Mouse (Mus musculus) liver, embryonic 14.5 days (tissue): ENCODE measurements around the gene Ptprf. TPM values are rescaled to one million over a fixed set of nuclear protein-coding genes. Genes with fewer than 3 reads are reported as not detected.

Experiments
- ATAC-seq: fragments of 200-750 bp; cut with Nextera tagmentation; 2 replicates; pipeline ENCODE4 v1.8.0; 2017; ENCODE audit warnings: moderate number of reproducible peaks, mild to moderate bottlenecking, moderate library complexity; ENCODE audit not compliant: insufficient read depth
- DNase-seq, 3 experiments: peaks; one replicate each; pipeline ENCODE4 v3.0.0-alpha.2; 2012 to 2013; ENCODE audit warnings: low read depth in 3 of 3, low spot score in 3 of 3
- H3K27ac ChIP-seq: fragments of 300-500 bp; sonication (generic); 2 replicates; pipeline ENCODE4 v1.5.1; 2014; ENCODE audit warnings: moderate library complexity, mild to moderate bottlenecking, control low read depth, inconsistent platforms
- H3K27me3 ChIP-seq: fragments of 300-500 bp; sonication (generic); 2 replicates; pipeline ENCODE4 v1.6.1; 2014; ENCODE audit warnings: mild to moderate bottlenecking, low read length, moderate library complexity; ENCODE audit not compliant: control insufficient read depth, insufficient read depth
- H3K36me3 ChIP-seq: fragments of 300-500 bp; sonication (generic); replicated peaks from 2 replicates; pipeline ENCODE4 v1.6.1; 2014; ENCODE audit warnings: low read depth; ENCODE audit not compliant: control insufficient read depth, insufficient read depth
- H3K4me1 ChIP-seq, 2 experiments: fragments of 200-500 bp in 1 of 2; fragments of 300-500 bp in 1 of 2; sonication (generic) in 1 of 2; replicated peaks; 2 replicates each; pipeline ENCODE4 v1.6.1; 2012 to 2014; ENCODE audit warnings: antibody characterized with exemption in 1 of 2, inconsistent platforms in 1 of 2, low read length in 1 of 2; ENCODE audit not compliant: control insufficient read depth in 2 of 2, insufficient read depth in 2 of 2
- H3K4me2 ChIP-seq: fragments of 300-500 bp; sonication (generic); 2 replicates; pipeline ENCODE4 v1.6.1; 2014; ENCODE audit warnings: low read depth, mild to moderate bottlenecking, control low read depth, moderate library complexity
- H3K4me3 ChIP-seq, 2 experiments: fragments of 200-500 bp in 1 of 2; fragments of 300-500 bp in 1 of 2; sonication (generic) in 1 of 2; 2 replicates each; pipeline ENCODE4 v1.5.1; 2012 to 2014; ENCODE audit warnings: low read depth in 2 of 2, low read length in 2 of 2, mild to moderate bottlenecking in 2 of 2, control low read depth in 1 of 2, inconsistent platforms in 1 of 2, moderate library complexity in 1 of 2; ENCODE audit not compliant: insufficient read depth in 1 of 2
- H3K9ac ChIP-seq: fragments of 300-500 bp; sonication (generic); replicated peaks from 2 replicates; pipeline ENCODE4 v1.6.1; 2014; ENCODE audit warnings: mild to moderate bottlenecking, control low read depth, moderate library complexity
- H3K9me3 ChIP-seq: fragments of 300-500 bp; sonication (generic); 2 replicates; pipeline ENCODE4 v1.6.1; 2016; ENCODE audit warnings: low read length, mixed read lengths; ENCODE audit not compliant: control insufficient read depth
- CTCF ChIP-seq: IDR thresholded peaks from 2 replicates; pipeline ENCODE4 v1.5.1; 2016; ENCODE audit warnings: antibody characterized with exemption, low read depth, control low read depth
- EP300 ChIP-seq: IDR thresholded peaks from 2 replicates; pipeline ENCODE4 v1.6.1; 2016; ENCODE audit warnings: antibody characterized with exemption, low read depth
- WGBS: fragments of 180-500 bp; shearing (Covaris S2); extraction: QIAGEN DNeasy Blood & Tissue Kit; methylation state at CpG from one replicate; pipeline ENCODE4 v1.1.7; 2014; ENCODE audit not compliant: insufficient replicate concordance; 5-methylcytosine and 5-hydroxymethylcytosine counted together
- polyA plus RNA-seq, 2 experiments: library from polyadenylated mRNA; depleted of rRNA in 1 of 2; stranded (reverse) in 1 of 2; unstranded in 1 of 2; fragments of >200 nt; fragmentation: Nextera tagmentation in 1 of 2; extraction: Ambion mirVana in 1 of 2; gene quantifications; 2 replicates each; pipeline versions ENCODE4 v1.2.1 to v1.2.3; 2012 to 2014

The Ptprf gene
- polyA plus RNA-seq, 2 experiments: 5.6 to 7.4 TPM

DNA sequence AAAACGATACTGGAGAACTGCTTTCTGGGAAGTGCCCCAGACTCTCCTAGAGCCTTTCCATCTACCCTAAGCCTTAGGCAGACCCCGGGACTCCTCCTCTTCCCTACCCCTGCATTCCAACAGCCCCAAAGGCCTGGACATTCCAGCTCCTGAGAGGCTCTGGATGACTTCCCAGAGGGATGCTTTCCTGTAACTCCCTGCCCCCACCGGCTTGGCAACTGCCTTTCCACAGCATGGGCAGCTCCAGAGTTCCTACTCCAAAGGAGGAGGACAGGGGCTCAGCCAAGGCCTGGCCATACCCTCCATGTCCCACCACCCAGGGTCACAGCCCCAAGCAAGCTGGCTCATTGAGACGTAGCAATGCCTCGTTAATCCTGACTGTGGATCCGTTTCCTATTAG lies 21.2 kb downstream of the Ptprf start:
- Histone ChIP-seq H3K27ac (no peak overlapping the region), H3K27me3 (no peaks in the 10 kb centered on the region), H3K9ac (no peak overlapping the region), H3K36me3 (no peaks in the 10 kb centered on the region), H3K4me3 (no peak overlapping the region), H3K4me1 (peaks cover 0 to 5% of the 10 kb centered on the region in 2 experiments; a peak in 2 of 4 replicates), H3K9me3 (no peaks in the 10 kb centered on the region), H3K4me2 (no peak overlapping the region)
- 71% methylated on average over 6 of the region's 6 CpGs for WGBS
- ATAC-seq (no peak), DNase-seq (no peak)
- TF ChIP-seq EP300: no peak
- TF ChIP-seq CTCF: no peak

- DNase-seq (no peak), ATAC-seq (no peak)
- TF ChIP-seq CTCF: no peak
- no peak for TF ChIP-seq EP300
- no peak overlapping the region for H3K9ac ChIP-seq
- peaks cover 0 to 2% of the 10 kb centered on the region in 2 experiments; a peak in 1 of 4 replicates for H3K4me1 ChIP-seq
- H3K27ac ChIP-seq: no peak overlapping the region
- no peaks in the 10 kb centered on the region for H3K9me3 ChIP-seq
- H3K27me3 ChIP-seq: no peaks in the 10 kb centered on the region
- H3K36me3 ChIP-seq: no peaks in the 10 kb centered on the region
- H3K4me3 ChIP-seq: no peak overlapping the region
- H3K4me2 ChIP-seq: no peak overlapping the region
- WGBS: 68% methylated on average over 14 of the region's 14 CpGs
Observed at GRCm38 (mm10) chr4:118268429-118269212, 22.6 kb downstream of the Ptprf start.

GRCm38 (mm10) chr4:118265557-118265956 lies 25.6 kb downstream of the Ptprf start:
- H3K9ac ChIP-seq: no peak overlapping the region
- no peaks in the 10 kb centered on the region for H3K4me1 ChIP-seq
- DNase-seq (no peak), ATAC-seq (no peak)
- 58% methylated on average over 15 of the region's 15 CpGs for WGBS
- TF ChIP-seq CTCF (no peak), EP300 (no peak)
- no peak overlapping the region for H3K4me3 ChIP-seq
- no peak overlapping the region for H3K27ac ChIP-seq
- H3K4me2 ChIP-seq: no peak overlapping the region
- H3K36me3 ChIP-seq: no peaks in the 10 kb centered on the region
- no peaks in the 10 kb centered on the region; the same call in 1 of the 2 replicates for H3K27me3 ChIP-seq
- H3K9me3 ChIP-seq: no peaks in the 10 kb centered on the region

- ATAC-seq (no peak), DNase-seq (no peak)
- no peak overlapping the region for H3K4me2 ChIP-seq
- no peak overlapping the region for H3K9ac ChIP-seq
- H3K27me3 ChIP-seq: no peaks in the 10 kb centered on the region; the same call in 1 of the 2 replicates
- 57% methylated on average over 13 of the region's 13 CpGs for WGBS
- no peaks in the 10 kb centered on the region for H3K36me3 ChIP-seq
- no peak overlapping the region for H3K4me3 ChIP-seq
- H3K4me1 ChIP-seq: no peaks in the 10 kb centered on the region
- no peaks in the 10 kb centered on the region for H3K9me3 ChIP-seq
- TF ChIP-seq CTCF (no peak), EP300 (no peak)
- H3K27ac ChIP-seq: no peak overlapping the region
Observed at GRCm38 (mm10) chr4:118261771-118262473, 29.3 kb downstream of the Ptprf start.

GRCm38 (mm10) chr4:118261291-118261690 lies 29.9 kb downstream of the Ptprf start:
- Histone ChIP-seq H3K4me1 (no peaks in the 10 kb centered on the region), H3K36me3 (no peaks in the 10 kb centered on the region), H3K4me2 (peak overlapping the region; percentile 63), H3K9me3 (no peaks in the 10 kb centered on the region), H3K4me3 (no peak overlapping the region), H3K27ac (no peak overlapping the region), H3K27me3 (no peaks in the 10 kb centered on the region; the same call in 1 of the 2 replicates), H3K9ac (no peak overlapping the region)
- 35% methylated on average over 5 of the region's 5 CpGs for WGBS
- no peak for ATAC-seq
- no peak for DNase-seq
- TF ChIP-seq CTCF (no peak), EP300 (no peak)
